Mouse (Mus musculus): ENCODE measurements around the gene Kcnj15.

Gene Kcnj15

GRCm38 (mm10) chr16:95257266-95257894, at the start of gene Kcnj15:
Gene Kcnj15, plus strand, starts transcription at chr16:95257558.
- in situ Hi-C loops (cut with MboI; ENCODE audit: unreplicated experiment in 2 of 2): no loop called here

- in situ Hi-C loops (cut with MboI; ENCODE audit: unreplicated experiment in 2 of 2): loop anchor here in 1 of 2 experiments (10.0 kb wide), 1 partner anchor 757 kb away; no protein-coding TSS in a partner anchor
These were observed 49.1 kb upstream of the Kcnj15 start for GRCm38 (mm10) chr16:95208243-95208642.

- in situ Hi-C loops (cut with MboI; ENCODE audit: unreplicated experiment in 2 of 2): loop anchor here in 1 of 2 experiments (10.0 kb wide), 1 partner anchor 756 kb away; no protein-coding TSS in a partner anchor
These were observed 48.3 kb upstream of the Kcnj15 start for GRCm38 (mm10) chr16:95209011-95209466.

- in situ Hi-C loops (cut with MboI; ENCODE audit: unreplicated experiment in 2 of 2): loop anchor here in 1 of 2 experiments (5.0 kb wide), 1 partner anchor 118 kb away; no protein-coding TSS in a partner anchor
These were observed 42.8 kb upstream of the Kcnj15 start for GRCm38 (mm10) chr16:95214251-95215197.

GRCm38 (mm10) chr16:95215782-95216181, 41.6 kb upstream of the Kcnj15 start:
- in situ Hi-C loops (cut with MboI; ENCODE audit: unreplicated experiment in 2 of 2): no loop called here

GRCm38 (mm10) chr16:95216346-95216745, 41.0 kb upstream of the Kcnj15 start:
- in situ Hi-C loops (cut with MboI; ENCODE audit: unreplicated experiment in 2 of 2): no loop called here

- in situ Hi-C loops (cut with MboI; ENCODE audit: unreplicated experiment in 2 of 2): no loop called here
These were observed 40.5 kb upstream of the Kcnj15 start for GRCm38 (mm10) chr16:95216824-95217223.

- in situ Hi-C loops (cut with MboI; ENCODE audit: unreplicated experiment in 2 of 2): no loop called here
These were observed 38.6 kb upstream of the Kcnj15 start for GRCm38 (mm10) chr16:95218783-95219182.

- in situ Hi-C loops (cut with MboI; ENCODE audit: unreplicated experiment in 2 of 2): no loop called here
These were observed 37.9 kb upstream of the Kcnj15 start for GRCm38 (mm10) chr16:95219459-95219858.

- in situ Hi-C loops (cut with MboI; ENCODE audit: unreplicated experiment in 2 of 2): no loop called here
These were observed 36.3 kb upstream of the Kcnj15 start for GRCm38 (mm10) chr16:95221051-95221450.

- in situ Hi-C loops (cut with MboI; ENCODE audit: unreplicated experiment in 2 of 2): no loop called here
These were observed 35.2 kb upstream of the Kcnj15 start for GRCm38 (mm10) chr16:95222026-95222718.

- in situ Hi-C loops (cut with MboI; ENCODE audit: unreplicated experiment in 2 of 2): no loop called here
These were observed 33.9 kb upstream of the Kcnj15 start for GRCm38 (mm10) chr16:95223435-95223834.

- in situ Hi-C loops (cut with MboI; ENCODE audit: unreplicated experiment in 2 of 2): no loop called here
These were observed 32.1 kb upstream of the Kcnj15 start for GRCm38 (mm10) chr16:95225285-95225684.

- in situ Hi-C loops (cut with MboI; ENCODE audit: unreplicated experiment in 2 of 2): no loop called here
These were observed 25.6 kb upstream of the Kcnj15 start for GRCm38 (mm10) chr16:95231768-95232167.

- in situ Hi-C loops (cut with MboI; ENCODE audit: unreplicated experiment in 2 of 2): no loop called here
These were observed 22.3 kb upstream of the Kcnj15 start for GRCm38 (mm10) chr16:95234891-95235548.

GRCm38 (mm10) chr16:95239209-95239925, 18.0 kb upstream of the Kcnj15 start:
- in situ Hi-C loops (cut with MboI; ENCODE audit: unreplicated experiment in 2 of 2): no loop called here

GRCm38 (mm10) chr16:95240688-95241087, 16.7 kb upstream of the Kcnj15 start:
- in situ Hi-C loops (cut with MboI; ENCODE audit: unreplicated experiment in 2 of 2): no loop called here

GRCm38 (mm10) chr16:95241581-95241980, 15.8 kb upstream of the Kcnj15 start:
- in situ Hi-C loops (cut with MboI; ENCODE audit: unreplicated experiment in 2 of 2): no loop called here

- in situ Hi-C loops (cut with MboI; ENCODE audit: unreplicated experiment in 2 of 2): no loop called here
These were observed 15.2 kb upstream of the Kcnj15 start for GRCm38 (mm10) chr16:95242114-95242513.

GRCm38 (mm10) chr16:95243401-95243800, 14.0 kb upstream of the Kcnj15 start:
- in situ Hi-C loops (cut with MboI; ENCODE audit: unreplicated experiment in 2 of 2): no loop called here

Measured in v-Abl transformed pro-B cells (cell line).